Comparison of ENCODE assay signal across 27 mouse cellular contexts in the genomic region with DNA sequence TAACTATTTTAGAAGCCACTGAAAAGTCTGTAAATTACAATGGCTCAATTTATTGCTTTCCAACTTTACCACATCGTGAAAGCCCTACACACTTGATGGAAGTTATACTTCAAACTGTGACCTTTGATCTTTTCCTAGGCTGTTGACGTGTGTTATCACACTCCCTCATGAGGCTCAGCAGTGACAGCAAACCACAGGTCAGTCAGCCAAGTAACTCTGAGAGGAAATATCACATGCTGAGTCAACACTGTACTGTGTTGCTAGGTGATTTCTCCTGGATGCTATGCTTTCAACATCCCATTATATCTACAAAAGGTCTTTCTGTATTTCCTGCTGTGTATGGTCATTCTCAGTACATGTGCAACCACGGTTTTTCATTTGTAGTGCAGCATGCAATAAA. TPM values are rescaled to one million over a fixed set of nuclear protein-coding genes. Genes with fewer than 3 reads are reported as not detected.
A peak's percentile ranks its signal among the peaks of the same experiment; 100 is the strongest.
DNase-seq lines count a peak whose midpoint lies in the region; ATAC-seq and TF ChIP-seq lines count a peak whose summit lies in the region.
"Had no signal": no experiment of that assay in that cellular context is flagged by ENCODE, and none has a peak within 500 bp of the region (broad histone marks: within the 10 kb centered on the region; RNA-seq: fewer than 3 reads in every experiment).

No protein-coding gene starts in this region.

- no peak overlapping the region for H3K9ac ChIP-seq in CH12.LX (ENCODE audit: insufficient read depth, low read depth)
- H3K9ac ChIP-seq in intestine, embryonic 16.5 days (ENCODE audit: low read depth, low read length), result no peak overlapping the region
- H3K9ac ChIP-seq in kidney, embryonic 14.5 days (ENCODE audit: low read depth, low read length), result no peak overlapping the region
- H3K9ac ChIP-seq: forebrain, embryonic 13.5 days; heart, embryonic 13.5 days; hindbrain, embryonic 14.5 days had no signal

- TF ChIP-seq CTCF in CH12.LX (conservative IDR thresholded peaks at IDR 0.05 in 1 of 2, IDR thresholded peaks at IDR 0.05 in 1 of 2; ENCODE audit: low read depth in 2 of 2, low read length in 2 of 2), result no peak
- TF ChIP-seq CTCF in brain, embryonic 14.5 days (IDR thresholded peaks at IDR 0.05; ENCODE audit: borderline replicate concordance, extremely low read depth, insufficient read depth, insufficient read length), result no peak
- no peak for TF ChIP-seq CTCF in left cerebral cortex, adult 2 months (IDR thresholded peaks at IDR 0.05)

- in situ Hi-C loops in CH12.LX (cut with MboI; ENCODE audit: low pct_ligation_motif_present, low pct_unique_long_range_greater_than_20kb, low sequenced_read_pairs), result no loop called here

- no peak overlapping the region for H3K4me2 ChIP-seq in CH12.LX (ENCODE audit: insufficient read depth, low read depth, poor library complexity, severe bottlenecking)
- H3K4me2 ChIP-seq in intestine, embryonic 16.5 days (ENCODE audit: low read depth, low read length), result no peak overlapping the region
- H3K4me2 ChIP-seq in kidney, embryonic 14.5 days (replicated peaks; ENCODE audit: low read depth, low read length), result no peak overlapping the region
- H3K4me2 ChIP-seq: forebrain, embryonic 13.5 days; heart, embryonic 13.5 days; hindbrain, embryonic 14.5 days had no signal

- no peaks in the 10 kb centered on the region for H3K4me1 ChIP-seq in CH12.LX (ENCODE audit: control insufficient read depth in 1 of 2, insufficient read depth in 2 of 2)
- H3K4me1 ChIP-seq in intestine, embryonic 16.5 days (ENCODE audit: control insufficient read depth, insufficient read depth, low read length), result no peaks in the 10 kb centered on the region
- no peaks in the 10 kb centered on the region for H3K4me1 ChIP-seq in kidney, embryonic 14.5 days (ENCODE audit: control insufficient read depth, insufficient read depth, low read length)
- H3K4me1 ChIP-seq: forebrain, embryonic 10.5 days; forebrain, embryonic 13.5 days had no signal

- H3K36me3 ChIP-seq in CH12.LX (replicated peaks in 1 of 2; ENCODE audit: control insufficient read depth in 1 of 2, insufficient read depth in 1 of 2, low read length in 1 of 2), result no peaks in the 10 kb centered on the region
- no peaks in the 10 kb centered on the region for H3K36me3 ChIP-seq in intestine, embryonic 16.5 days (ENCODE audit: control insufficient read depth, insufficient read depth, low read length)
- H3K36me3 ChIP-seq in kidney, embryonic 14.5 days (ENCODE audit: control insufficient read depth, insufficient read depth, low read length), result no peaks in the 10 kb centered on the region
- H3K36me3 ChIP-seq: forebrain, embryonic 10.5 days; G1E; heart, embryonic 13.5 days had no signal

- peak; percentile 13 for DNase-seq in CH12.LX (ENCODE audit: extremely low read depth)
- DNase-seq in brain, embryonic 14.5 days (ENCODE audit: low read depth), result peak; percentile 2
- no peak for DNase-seq in left cerebral cortex, adult 2 months (ENCODE audit: extremely low spot score in 1 of 2, low spot score in 2 of 2)
- no peak for DNase-seq in embryo, embryonic 11 days
- no peak for DNase-seq in left cerebral cortex, adult 9 months (ENCODE audit: low spot score in 2 of 2)
- DNase-seq: adrenal gland, adult 8-10 months; adrenal gland, postnatal 36 days; cerebellum, adult 11 months; cerebellum, adult 2 months; cerebellum, adult 9-11 months; cerebellum, postnatal 25 days; gastrocnemius, adult 2 months; gastrocnemius, postnatal 14 days; heart, adult 11 months; heart, postnatal 14 days; heart, postnatal 4 days had no signal

- no peaks in the 10 kb centered on the region for H3K9me3 ChIP-seq in CH12.LX (replicated peaks; ENCODE audit: low read length)
- H3K9me3 ChIP-seq in intestine, embryonic 16.5 days (ENCODE audit: control insufficient read depth, low read length), result no peaks in the 10 kb centered on the region
- H3K9me3 ChIP-seq in kidney, embryonic 14.5 days (ENCODE audit: control insufficient read depth, low read length), result no peaks in the 10 kb centered on the region
- H3K9me3 ChIP-seq: forebrain, embryonic 10.5 days; forebrain, embryonic 13.5 days; G1E; heart, embryonic 13.5 days had no signal

- no peak overlapping the region for H3K4me3 ChIP-seq in CH12.LX (replicated peaks in 1 of 3; ENCODE audit: low read depth in 2 of 3, low read length in 2 of 3, poor library complexity in 1 of 3)
- H3K4me3 ChIP-seq in intestine, embryonic 16.5 days (ENCODE audit: low read length), result no peak overlapping the region
- no peak overlapping the region for H3K4me3 ChIP-seq in left cerebral cortex, adult 2 months
- H3K4me3 ChIP-seq in kidney, embryonic 14.5 days (ENCODE audit: low read length), result no peak overlapping the region
- H3K4me3 ChIP-seq: forebrain, embryonic 10.5 days; forebrain, embryonic 13.5 days; gastrocnemius, adult 2 months; heart, embryonic 13.5 days had no signal

- dilution Hi-C loops in CH12.LX (cut with MboI; ENCODE audit: extremely low pct_ligation_motif_present, extremely low pct_unique_long_range_greater_than_20kb, low sequenced_read_pairs), result no loop called here

- H3K27me3 ChIP-seq in CH12.LX (replicated peaks), result no peaks in the 10 kb centered on the region
- H3K27me3 ChIP-seq in intestine, embryonic 16.5 days (replicated peaks; ENCODE audit: control insufficient read depth, insufficient read depth, low read length), result no peaks in the 10 kb centered on the region
- no peaks in the 10 kb centered on the region for H3K27me3 ChIP-seq in kidney, embryonic 14.5 days (ENCODE audit: control insufficient read depth, insufficient read depth, low read length)
- H3K27me3 ChIP-seq: forebrain, embryonic 13.5 days; heart, embryonic 13.5 days had no signal

- intact Hi-C loops in left cerebral cortex, adult 2 months (cut with DNase I), result no loop called here

- 30% methylated on average over 3 of the region's 3 CpGs for WGBS in intestine, embryonic 16.5 days
- WGBS in kidney, embryonic 14.5 days, result 46% methylated on average over 3 of the region's 3 CpGs

- peak; percentile 92 for ATAC-seq in intestine, embryonic 16.5 days
- ATAC-seq in megakaryocyte progenitor cell, adult 5-6 weeks (replicated peaks; ENCODE audit: poor library complexity), result peak; percentile 26; the same call in 1 of the 2 replicates
- ATAC-seq in kidney, embryonic 14.5 days (ENCODE audit: low FRiP score, low TSS enrichment), result no peak
- ATAC-seq: forebrain, embryonic 13.5 days; forebrain, embryonic 16.5 days; hindbrain, postnatal 0 days; inflammation-experienced regulatory T-cells, adult 6 months had no signal

- H3K27ac ChIP-seq in CH12.LX (ENCODE audit: insufficient read depth, low read depth), result no peak overlapping the region
- H3K27ac ChIP-seq in intestine, embryonic 16.5 days (ENCODE audit: low read length), result no peak overlapping the region
- H3K27ac ChIP-seq in left cerebral cortex, adult 2 months, result no peak overlapping the region
- no peak overlapping the region for H3K27ac ChIP-seq in kidney, embryonic 14.5 days (ENCODE audit: low read depth, low read length)
- H3K27ac ChIP-seq: forebrain, embryonic 10.5 days; forebrain, embryonic 13.5 days; gastrocnemius, adult 2 months; heart, embryonic 13.5 days; hindbrain, embryonic 14.5 days; hindbrain, postnatal 0 days had no signal

- TF ChIP-seq EP300 in CH12.LX (IDR thresholded peaks at IDR 0.05; ENCODE audit: low read length), result no peak

- H3K79me2 ChIP-seq in CH12.LX (replicated peaks; ENCODE audit: control insufficient read depth, extremely low read depth, insufficient read depth, poor library complexity, severe bottlenecking), result no peaks in the 10 kb centered on the region

- TF ChIP-seq POLR2A in CH12.LX (IDR thresholded peaks at IDR 0.05; ENCODE audit: low read depth, low read length), result no peak
- TF ChIP-seq POLR2A in brain, embryonic 14.5 days (IDR thresholded peaks at IDR 0.05; ENCODE audit: borderline replicate concordance, extremely low read depth, insufficient read depth, insufficient read length, poor library complexity, severe bottlenecking), result no peak

- TF ChIP-seq RAD21 in CH12.LX (IDR thresholded peaks at IDR 0.05; ENCODE audit: low read depth, low read length), result no peak

TF ChIP-seq in CH12.LX, 34 proteins besides CTCF, POLR2A, EP300 and RAD21:
- no peak for TF ChIP-seq MAZ (IDR thresholded peaks at IDR 0.05; ENCODE audit: low read depth, low read length)
- TF ChIP-seq ZMIZ1 (IDR thresholded peaks at IDR 0.05; ENCODE audit: low read depth, low read length), result no peak
- no peak for TF ChIP-seq NRF1 (IDR thresholded peaks at IDR 0.05; ENCODE audit: low read depth, low read length)
- no peak for TF ChIP-seq KAT2A (IDR thresholded peaks at IDR 0.05; ENCODE audit: insufficient replicate concordance, low read length)
- TF ChIP-seq ZKSCAN1 (IDR thresholded peaks at IDR 0.05; ENCODE audit: borderline replicate concordance, low read depth, low read length), result no peak
- TF ChIP-seq E2F4 (IDR thresholded peaks at IDR 0.05; ENCODE audit: insufficient replicate concordance, low read depth, low read length), result no peak
- TF ChIP-seq ETS1 (conservative IDR thresholded peaks at IDR 0.05; ENCODE audit: low read depth, low read length), result no peak
- TF ChIP-seq TBP (conservative IDR thresholded peaks at IDR 0.05; ENCODE audit: low read depth, low read length), result no peak
- no peak for TF ChIP-seq USF2 (conservative IDR thresholded peaks at IDR 0.05; ENCODE audit: low read depth, low read length)
- no peak for TF ChIP-seq MEF2A (IDR thresholded peaks at IDR 0.05; ENCODE audit: borderline replicate concordance, low read depth, low read length)
TF ChIP-seq in CH12.LX: peak in this region for 0.

RNA-seq across cellular contexts. Expression of gene Ccdc160, which starts 28.3 kb away (rescaled TPM):
- total RNA-seq in CH12.LX (2012; rRNA removed) (not detected in 2 replicates), CH12.LX (2014; rRNA removed) (not detected in 2 replicates)
- not detected in 2 replicates for polyA plus RNA-seq in CH12.LX (2012; ENCODE audit: insufficient read length, low read depth)
- polyA plus RNA-seq in brain, embryonic 14.5 days (2012; rRNA removed), result 1.9 and 3.1 TPM in 2 replicates
- polyA plus RNA-seq in intestine, embryonic 16.5 days (2015; fragmentation: Nextera tagmentation; extraction: Ambion mirVana), result 5.7 TPM in 2 replicates
- not detected in 2 replicates for total RNA-seq in megakaryocyte progenitor cell, adult 5-6 weeks (2015)
- not detected in 2 replicates for total RNA-seq in megakaryocyte progenitor cell, adult 5-6 weeks (2017)
- total RNA-seq in left cerebral cortex, adult 2 months (2021), result 1 to 10 TPM; 2.5 to 3.4 TPM
- 4.6 and 4.7 TPM in 2 replicates for polyA plus RNA-seq in kidney, embryonic 14.5 days (2014; fragmentation: Nextera tagmentation; extraction: Ambion mirVana)
- polyA plus RNA-seq: G1E; inflammation-experienced regulatory T-cells, adult 6 months had no signal

Comparison
In these comparisons a context has a peak if more than half of its experiments do, and no peak if none do; other contexts are left out.
1. DNase-seq: peak in CH12.LX (single experiment) and brain, embryonic 14.5 days (single experiment); none in left cerebral cortex, adult 2 months (0 of 2), embryo, embryonic 11 days (single experiment) and left cerebral cortex, adult 9 months (0 of 2).